Mouse (Mus musculus): ENCODE measurements around the gene Pdgfb.

DNA sequence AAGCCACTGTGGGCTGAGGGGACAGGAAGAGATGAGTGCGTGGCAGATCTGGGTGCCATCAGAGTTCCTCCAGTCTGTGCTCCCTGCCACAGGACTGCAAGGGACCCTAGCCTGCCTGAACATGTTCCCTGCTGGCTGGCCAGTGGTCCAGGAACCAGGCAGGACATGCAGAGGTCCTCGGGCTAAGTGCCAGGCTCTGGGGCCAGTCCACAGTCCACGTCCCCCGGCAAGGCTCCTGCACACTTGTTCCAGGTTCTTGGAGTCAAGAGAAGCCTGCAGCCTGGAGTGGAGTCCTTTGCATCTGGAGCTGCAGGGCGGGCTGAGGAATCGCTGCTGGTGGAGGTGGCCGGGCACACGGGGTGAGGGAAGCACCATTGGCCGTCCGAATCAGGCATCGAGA lies 18.0 kb downstream of the Pdgfb start:
- no peak for TF ChIP-seq CTCF (IDR thresholded peaks at IDR 0.05; ENCODE audit: low read depth)
- TF ChIP-seq EP300 (IDR thresholded peaks at IDR 0.05; ENCODE audit: low read depth): no peak
